Mouse (Mus musculus) mesoderm, embryonic 11.5 days (tissue): ENCODE measurements around the gene A030005K14Rik.

Experiments
- DNase-seq: peaks from one replicate; pipeline ENCODE4 v3.0.0-alpha.2; 2012; ENCODE audit warnings: low read depth, low spot score

The A030005K14Rik gene

DNA sequence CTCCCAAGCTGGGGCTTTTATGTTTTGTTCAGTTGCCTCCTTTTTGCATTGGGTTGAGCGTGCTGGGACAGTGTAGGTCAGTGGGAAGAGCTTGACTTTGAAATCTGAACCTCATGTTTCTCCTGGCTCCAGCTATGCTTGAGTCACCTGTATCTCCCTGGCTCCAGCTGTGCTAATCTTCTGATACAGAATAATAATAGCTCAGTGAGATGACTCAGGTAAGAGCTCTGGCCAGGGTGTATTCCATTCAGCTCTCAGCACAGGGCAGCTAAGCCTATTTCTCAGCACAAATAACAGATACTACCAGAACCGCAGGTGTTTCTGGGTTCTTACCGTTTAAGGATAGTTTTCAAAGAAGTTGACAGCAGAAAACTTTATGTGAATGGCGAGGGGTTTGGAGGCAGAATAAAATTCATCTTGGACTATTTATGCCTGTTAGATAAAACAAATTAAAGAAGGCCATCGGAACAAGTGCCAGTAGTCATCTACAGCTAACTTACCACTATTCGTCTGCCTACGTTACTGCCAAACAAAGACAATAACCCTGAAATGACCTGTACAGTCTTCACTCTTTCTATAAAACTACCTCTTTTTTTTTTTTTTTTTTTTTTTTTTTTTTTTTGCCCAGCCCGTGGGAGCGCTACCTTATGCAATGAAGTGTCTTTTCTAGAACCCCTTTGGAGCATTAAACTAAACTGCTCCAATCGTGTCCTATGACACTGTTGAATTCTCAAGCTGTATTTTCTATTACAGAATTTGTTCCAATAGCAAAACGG lies 22.1 kb downstream of the A030005K14Rik start:
- DNase-seq = no peak

DNA sequence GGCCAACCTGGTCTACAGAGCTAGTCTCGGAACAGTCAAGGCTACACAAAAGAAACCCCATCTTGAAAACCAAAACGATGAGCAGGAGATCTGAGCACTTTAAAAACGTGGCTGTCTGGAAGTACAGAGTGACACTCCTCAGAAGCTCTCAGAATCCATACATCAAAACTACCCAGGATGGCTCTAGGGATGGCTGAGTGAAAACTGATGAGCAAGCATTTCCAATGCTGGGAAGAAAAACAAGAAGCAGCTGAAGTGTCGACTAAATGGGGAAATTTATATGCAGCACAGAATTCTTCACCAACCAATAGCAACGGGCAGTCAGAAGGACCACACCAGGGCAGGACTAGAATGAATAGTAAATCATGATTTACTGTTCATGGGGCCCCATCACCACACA lies 24.7 kb downstream of the A030005K14Rik start:
- no peak for DNase-seq

DNA sequence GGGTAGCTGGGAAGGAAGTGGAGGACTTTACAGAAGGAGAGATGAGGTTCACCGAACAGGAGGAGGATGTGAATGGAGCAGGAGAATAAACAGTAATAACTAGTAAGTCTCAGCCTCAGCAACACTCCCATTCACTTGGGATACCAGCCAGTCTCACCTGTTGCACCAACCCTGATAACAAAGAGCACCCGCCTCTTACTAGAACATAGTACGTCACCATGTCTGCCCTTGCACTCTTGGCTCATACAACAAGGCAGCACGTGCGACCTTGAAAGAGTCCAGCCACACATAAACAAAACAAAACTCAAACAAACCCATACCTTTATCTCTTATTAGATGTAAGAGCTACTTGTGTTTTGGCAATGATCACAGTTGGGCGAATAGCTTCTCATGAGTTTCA lies 26.7 kb downstream of the A030005K14Rik start:
- no peak for DNase-seq

DNA sequence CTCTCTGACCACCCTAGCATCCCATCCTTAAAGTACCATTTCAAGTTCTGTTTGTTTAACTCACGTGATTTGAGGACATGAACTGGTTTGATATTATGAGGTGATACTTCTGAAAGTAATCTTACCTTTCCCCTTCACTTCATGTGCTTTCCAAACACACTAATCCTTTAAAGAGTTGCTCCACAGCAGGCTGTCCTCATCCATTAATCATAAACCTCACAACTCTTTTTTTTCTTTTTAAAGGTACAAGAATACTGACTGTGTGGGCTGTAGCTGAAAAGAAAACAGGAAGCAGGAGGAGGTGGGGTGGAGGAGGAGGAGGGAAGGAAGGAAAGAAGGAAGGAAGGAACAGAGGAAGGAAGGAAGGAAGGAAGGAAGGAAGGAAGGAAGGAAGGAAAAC lies 27.2 kb downstream of the A030005K14Rik start:
- DNase-seq = no peak

DNA sequence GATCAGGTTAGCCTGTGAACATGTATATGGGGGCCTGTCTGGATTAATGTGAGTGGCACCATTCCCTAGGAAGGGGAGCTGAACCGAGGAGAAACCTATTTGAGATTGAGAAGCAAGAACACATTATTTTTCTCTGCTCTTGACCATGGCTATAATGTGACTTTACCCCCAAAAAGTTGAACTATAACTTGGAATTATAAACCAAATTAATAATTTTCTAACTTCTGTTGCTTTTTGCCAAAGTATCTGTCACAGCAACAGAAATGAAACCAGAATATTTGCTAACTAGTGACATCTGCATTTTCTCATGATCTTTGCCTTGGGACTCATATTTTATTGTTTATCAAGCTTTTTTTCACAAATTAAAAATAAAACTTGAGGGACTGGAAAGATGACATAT lies 42.6 kb downstream of the A030005K14Rik start:
- DNase-seq = no peak

DNA sequence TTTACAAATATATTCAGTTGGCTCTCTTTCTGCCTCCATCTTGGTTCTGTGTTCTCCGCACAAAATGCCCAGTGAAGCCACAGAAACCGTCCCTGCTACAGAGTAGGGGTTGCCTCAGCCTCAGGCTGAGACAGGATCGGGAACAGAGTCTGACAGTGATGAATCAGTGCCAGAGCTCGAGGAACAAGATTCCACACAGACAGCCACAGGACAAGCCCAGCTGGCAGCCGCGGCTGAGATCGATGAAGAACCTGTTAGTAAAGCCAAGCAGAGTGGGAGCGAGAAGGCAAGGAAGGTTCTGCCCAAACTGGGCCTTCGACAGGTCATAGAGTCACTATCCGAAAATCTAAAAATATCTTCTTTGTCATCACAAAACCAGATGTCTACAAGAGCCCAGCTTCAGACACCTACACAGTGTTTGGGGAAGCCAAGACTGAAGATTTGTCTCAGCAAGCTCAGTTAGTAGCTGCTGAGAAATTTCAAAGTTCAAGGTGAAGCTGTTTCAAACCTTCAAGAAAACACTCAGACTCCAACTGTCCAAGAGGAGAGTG lies 43.8 kb downstream of the A030005K14Rik start:
- DNase-seq = no peak

DNA sequence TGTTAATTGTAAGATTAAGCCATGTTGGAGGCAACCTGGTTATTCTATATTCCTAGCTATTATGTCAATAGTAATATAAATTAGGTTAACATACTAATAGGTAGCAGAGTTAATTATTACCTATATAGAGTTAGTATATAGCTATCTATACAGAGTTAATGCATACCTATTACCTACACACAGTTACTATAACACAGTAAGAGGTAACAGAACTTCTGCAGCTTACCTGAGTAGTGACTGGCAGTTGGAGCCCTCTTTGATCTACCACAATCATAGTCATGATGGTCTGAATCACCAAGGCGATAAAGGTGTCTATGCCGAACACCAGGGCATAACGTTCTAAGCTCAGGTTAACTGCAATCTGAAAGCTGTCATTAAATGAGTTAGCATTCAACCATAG lies 44.7 kb downstream of the A030005K14Rik start:
- DNase-seq = no peak
